Mouse (Mus musculus): ENCODE data around the gene Gm10318. TPM values are rescaled to one million over a fixed set of nuclear protein-coding genes. Genes with fewer than 3 reads are reported as not detected.

The Gm10318 gene
- polyA plus RNA-seq, 1 experiment from 2014 or later: not detected

DNA sequence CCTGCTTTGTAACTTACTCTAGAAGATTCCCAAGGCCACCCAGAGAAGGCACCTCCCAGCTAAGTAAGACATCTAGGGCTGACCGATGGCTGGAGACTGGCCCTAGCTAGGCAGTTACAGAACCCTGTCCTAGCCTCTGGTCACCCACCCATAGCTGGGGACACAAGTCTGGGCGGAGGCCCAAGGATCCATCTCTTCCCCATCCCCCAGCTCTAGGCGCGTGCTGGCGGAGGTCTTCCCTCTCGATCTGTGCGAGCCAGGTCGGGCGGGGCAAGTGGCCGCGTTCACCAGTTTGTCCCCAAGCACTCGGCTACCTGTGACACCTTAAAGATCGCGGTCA is 49.2 kb downstream of the Gm10318 start:
- H3K4me2 ChIP-seq (ENCODE audit: low read depth, low read length): peak overlapping the region; percentile 66
- peak overlapping the region; percentile 53 for H3K4me3 ChIP-seq (ENCODE audit: low read depth, low read length)
- H3K36me3 ChIP-seq (ENCODE audit: control insufficient read depth, insufficient read depth, low read length): no peaks in the 10 kb centered on the region
- H3K4me1 ChIP-seq (ENCODE audit: control insufficient read depth, insufficient read depth, low read length): 0 out of 2 replicates have a peak, but pooled peaks cover 4% of the 10 kb centered on the region
- peak; percentile 32 for ATAC-seq (ENCODE audit: low read depth)
- no peaks in the 10 kb centered on the region for H3K9me3 ChIP-seq (ENCODE audit: control insufficient read depth, low read length)
- peak overlapping the region; percentile 70 for H3K9ac ChIP-seq (replicated peaks; ENCODE audit: low read depth, low read length)
- 2% methylated on average over 14 of the region's 14 CpGs for WGBS
- no peaks in the 10 kb centered on the region for H3K27me3 ChIP-seq (ENCODE audit: control insufficient read depth, insufficient read depth, low read length)
- H3K27ac ChIP-seq (ENCODE audit: low read depth, low read length): peak overlapping the region; percentile 50; the same call in 1 of the 2 replicates

DNA sequence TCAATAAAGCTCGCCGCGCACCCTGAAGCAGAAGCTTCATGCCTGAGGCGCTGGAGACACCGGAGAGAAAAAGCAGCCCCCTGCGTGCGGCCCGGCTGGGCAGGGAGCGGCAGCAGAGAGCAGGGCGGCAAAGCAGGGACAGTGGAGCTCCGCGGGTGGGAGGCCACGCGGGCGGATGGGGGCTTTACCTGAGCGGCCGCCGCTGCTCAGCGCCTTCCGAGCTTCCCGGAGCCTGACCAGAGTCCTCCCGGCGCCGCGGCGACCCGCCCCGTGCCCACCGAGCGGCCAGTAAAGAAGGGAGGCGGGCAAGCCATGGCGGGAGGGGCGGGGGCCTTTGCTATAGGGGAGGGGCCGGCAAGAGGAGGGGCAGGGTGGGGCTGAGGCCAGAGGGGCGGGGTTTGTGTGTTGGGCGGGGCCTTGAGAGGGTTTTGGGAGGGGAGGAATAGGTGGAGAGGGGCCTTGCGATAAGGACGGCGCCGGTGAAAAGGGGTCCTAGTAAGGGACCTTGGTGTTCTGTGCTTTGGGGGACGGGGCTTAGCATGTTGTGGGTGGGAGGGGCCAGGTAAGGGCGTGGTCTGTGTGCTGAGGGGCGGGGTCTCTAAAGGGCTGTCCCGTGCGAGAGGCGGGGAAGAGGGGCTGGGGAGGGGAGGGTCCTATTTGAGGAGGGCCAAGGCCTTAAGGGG is 49.7 kb downstream of the Gm10318 start, which contains the start of gene Lrrc3:
Lrrc3 (minus strand) TSS at position 326 of the 683 bp plus-strand sequence.
- Histone ChIP-seq H3K4me2 (ENCODE audit: low read depth, low read length) (peak within 1 kb of the TSS; percentile 66), H3K9ac (replicated peaks; ENCODE audit: low read depth, low read length) (peak within 1 kb of the TSS; percentile 70), H3K9me3 (ENCODE audit: control insufficient read depth, low read length) (no peaks in the 10 kb centered on the region), H3K4me1 (ENCODE audit: control insufficient read depth, insufficient read depth, low read length) (0 out of 2 replicates have a peak, but pooled peaks cover 4% of the 10 kb centered on the region), H3K27me3 (ENCODE audit: control insufficient read depth, insufficient read depth, low read length) (no peaks in the 10 kb centered on the region), H3K4me3 (ENCODE audit: low read depth, low read length) (peak within 1 kb of the TSS; percentile 53), H3K36me3 (ENCODE audit: control insufficient read depth, insufficient read depth, low read length) (no peaks in the 10 kb centered on the region), H3K27ac (ENCODE audit: low read depth, low read length) (peak within 1 kb of the TSS; percentile 55)
- under 1% methylated on average over 34 of the region's 46 CpGs for WGBS
- ATAC-seq (ENCODE audit: low read depth): peak; percentile 76

DNA sequence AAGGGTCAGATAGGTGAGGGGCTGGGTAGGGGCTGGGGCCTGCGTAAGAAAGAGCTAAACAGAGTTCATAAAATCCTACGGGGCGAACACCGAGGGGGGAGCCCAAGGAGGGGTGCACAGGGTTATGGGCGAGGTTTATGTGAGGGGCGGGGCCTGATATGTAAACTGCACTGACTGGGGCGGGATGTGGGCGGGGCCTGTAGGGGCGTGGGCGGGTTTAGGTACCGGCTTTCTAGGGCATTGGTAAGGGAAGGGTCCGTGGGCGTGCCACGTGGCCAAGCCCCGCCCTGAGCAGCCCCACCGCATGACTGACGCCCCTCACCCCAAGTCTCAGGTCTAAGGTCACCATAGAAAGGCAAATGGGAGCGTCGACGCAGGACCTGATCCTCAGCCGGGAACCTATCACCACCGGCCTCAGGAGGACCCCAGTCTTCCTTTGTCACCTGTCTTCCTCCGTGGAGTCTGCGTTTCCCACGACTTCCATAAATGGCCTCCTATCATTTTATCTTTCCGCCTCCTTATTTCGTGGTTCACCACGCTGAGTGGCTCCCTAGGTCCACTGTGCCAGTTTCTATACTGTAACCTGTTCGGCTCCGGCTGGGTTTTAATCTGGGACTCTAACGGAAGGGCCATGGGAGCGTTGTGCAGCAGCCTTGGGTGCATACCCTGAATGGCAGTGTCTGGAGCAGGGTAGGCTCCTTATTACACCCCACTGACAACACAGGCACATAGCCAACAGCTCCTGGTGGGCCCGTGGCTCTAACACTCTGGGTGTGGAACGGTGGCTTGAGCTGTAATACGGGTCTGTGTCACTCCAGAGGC is 50.4 kb downstream of the Gm10318 start:
- peak overlapping the region; percentile 66 for H3K4me2 ChIP-seq (ENCODE audit: low read depth, low read length)
- no peaks in the 10 kb centered on the region for H3K27me3 ChIP-seq (ENCODE audit: control insufficient read depth, insufficient read depth, low read length)
- peak overlapping the region; percentile 53 for H3K4me3 ChIP-seq (ENCODE audit: low read depth, low read length)
- peak overlapping the region; percentile 55 for H3K27ac ChIP-seq (ENCODE audit: low read depth, low read length)
- 0 out of 2 replicates have a peak, but pooled peaks cover 4% of the 10 kb centered on the region for H3K4me1 ChIP-seq (ENCODE audit: control insufficient read depth, insufficient read depth, low read length)
- peak; percentile 90 for ATAC-seq (ENCODE audit: low read depth)
- no peaks in the 10 kb centered on the region for H3K36me3 ChIP-seq (ENCODE audit: control insufficient read depth, insufficient read depth, low read length)
- WGBS: 6% methylated on average over 34 of the region's 35 CpGs
- no peaks in the 10 kb centered on the region for H3K9me3 ChIP-seq (ENCODE audit: control insufficient read depth, low read length)
- H3K9ac ChIP-seq (replicated peaks; ENCODE audit: low read depth, low read length): peak overlapping the region; percentile 41; the same call in 1 of the 2 replicates

Other genes with a start within 250 kb of the Gm10318 start
- gene Sumo3, start 246.8 kb upstream of the Gm10318 start, polyA plus RNA-seq (2014; fragmentation: Nextera tagmentation; extraction: Ambion mirVana): 214 and 240 TPM in 2 replicates
- gene Gm49325, start 246.7 kb upstream of the Gm10318 start, polyA plus RNA-seq (2014; fragmentation: Nextera tagmentation; extraction: Ambion mirVana): 2.7 TPM in 1 of 2 replicates, not detected in the other
- 44.0 and 57.3 TPM in 2 replicates for gene Ube2g2, start 230.6 kb upstream of the Gm10318 start, polyA plus RNA-seq (2014; fragmentation: Nextera tagmentation; extraction: Ambion mirVana)
- gene Tspear, start 166.3 kb upstream of the Gm10318 start, polyA plus RNA-seq (2014; fragmentation: Nextera tagmentation; extraction: Ambion mirVana): 1.4 and 1.5 TPM in 2 replicates
- not detected in 2 replicates for gene Gm19402, start 162.1 kb upstream of the Gm10318 start, polyA plus RNA-seq (2014; fragmentation: Nextera tagmentation; extraction: Ambion mirVana)
- gene Gm9508, start 155.6 kb upstream of the Gm10318 start, polyA plus RNA-seq (2014; fragmentation: Nextera tagmentation; extraction: Ambion mirVana): not detected in 2 replicates
- gene Gm10272, start 146.2 kb upstream of the Gm10318 start, polyA plus RNA-seq (2014; fragmentation: Nextera tagmentation; extraction: Ambion mirVana): not detected in 2 replicates
- not detected in 2 replicates for gene Gm10024, start 141.4 kb upstream of the Gm10318 start, polyA plus RNA-seq (2014; fragmentation: Nextera tagmentation; extraction: Ambion mirVana)
- not detected in 2 replicates for gene Gm10142, start 137.1 kb upstream of the Gm10318 start, polyA plus RNA-seq (2014; fragmentation: Nextera tagmentation; extraction: Ambion mirVana)
- not detected in 2 replicates for gene Krtap12-1, start 132.3 kb upstream of the Gm10318 start, polyA plus RNA-seq (2014; fragmentation: Nextera tagmentation; extraction: Ambion mirVana)
- gene Gm10100, start 126.4 kb upstream of the Gm10318 start, polyA plus RNA-seq (2014; fragmentation: Nextera tagmentation; extraction: Ambion mirVana): not detected in 2 replicates
- gene Gm18596, start 110.2 kb upstream of the Gm10318 start, polyA plus RNA-seq (2014; fragmentation: Nextera tagmentation; extraction: Ambion mirVana): not detected in 2 replicates
- not detected in 2 replicates for gene Gm9736, start 101.5 kb upstream of the Gm10318 start, polyA plus RNA-seq (2014; fragmentation: Nextera tagmentation; extraction: Ambion mirVana)
- not detected in 2 replicates for gene Gm3233, start 93.2 kb upstream of the Gm10318 start, polyA plus RNA-seq (2014; fragmentation: Nextera tagmentation; extraction: Ambion mirVana)
- gene Gm3238, start 81.5 kb upstream of the Gm10318 start, polyA plus RNA-seq (2014; fragmentation: Nextera tagmentation; extraction: Ambion mirVana): not detected in 2 replicates
- gene Gm7138, start 75.9 kb upstream of the Gm10318 start, polyA plus RNA-seq (2014; fragmentation: Nextera tagmentation; extraction: Ambion mirVana): not detected in 2 replicates
- not detected in 2 replicates for gene Gm3250, start 70.3 kb upstream of the Gm10318 start, polyA plus RNA-seq (2014; fragmentation: Nextera tagmentation; extraction: Ambion mirVana)
- gene Gm7137, start 64.7 kb upstream of the Gm10318 start, polyA plus RNA-seq (2014; fragmentation: Nextera tagmentation; extraction: Ambion mirVana): not detected in 2 replicates
- not detected in 2 replicates for gene Gm9639, start 57.8 kb upstream of the Gm10318 start, polyA plus RNA-seq (2014; fragmentation: Nextera tagmentation; extraction: Ambion mirVana)
- not detected in 2 replicates for gene Gm19668, start 53.7 kb upstream of the Gm10318 start, polyA plus RNA-seq (2014; fragmentation: Nextera tagmentation; extraction: Ambion mirVana)
- not detected in 2 replicates for gene Gm9507, start 41.0 kb upstream of the Gm10318 start, polyA plus RNA-seq (2014; fragmentation: Nextera tagmentation; extraction: Ambion mirVana)
- gene Gm2696, start 38.2 kb upstream of the Gm10318 start, polyA plus RNA-seq (2014; fragmentation: Nextera tagmentation; extraction: Ambion mirVana): not detected in 2 replicates
- gene Krtap10-4, start 25.8 kb upstream of the Gm10318 start, polyA plus RNA-seq (2014; fragmentation: Nextera tagmentation; extraction: Ambion mirVana): not detected in 2 replicates
- gene Krtap10-10, start 16.9 kb upstream of the Gm10318 start, polyA plus RNA-seq (2014; fragmentation: Nextera tagmentation; extraction: Ambion mirVana): not detected in 2 replicates
- not detected in 2 replicates for gene Gm36176, start 6.1 kb upstream of the Gm10318 start, polyA plus RNA-seq (2014; fragmentation: Nextera tagmentation; extraction: Ambion mirVana)
- not detected in 2 replicates for gene Gm3285, start 9.1 kb downstream of the Gm10318 start, polyA plus RNA-seq (2014; fragmentation: Nextera tagmentation; extraction: Ambion mirVana)
- gene Lrrc3, start 49.7 kb downstream of the Gm10318 start, polyA plus RNA-seq (2014; fragmentation: Nextera tagmentation; extraction: Ambion mirVana): 17.4 and 20.6 TPM in 2 replicates
- gene Trpm2, start 117.7 kb downstream of the Gm10318 start, polyA plus RNA-seq (2014; fragmentation: Nextera tagmentation; extraction: Ambion mirVana): 6.0 and 9.2 TPM in 2 replicates
- gene 1810043G02Rik, start 125.7 kb downstream of the Gm10318 start, polyA plus RNA-seq (2014; fragmentation: Nextera tagmentation; extraction: Ambion mirVana): 41.3 and 52.6 TPM in 2 replicates
- 83.2 and 93.9 TPM in 2 replicates for gene Pfkl, start 157.2 kb downstream of the Gm10318 start, polyA plus RNA-seq (2014; fragmentation: Nextera tagmentation; extraction: Ambion mirVana)
- not detected in 2 replicates for gene Dnmt3l, start 189.1 kb downstream of the Gm10318 start, polyA plus RNA-seq (2014; fragmentation: Nextera tagmentation; extraction: Ambion mirVana)
- 0.21 TPM in 2 replicates for gene Aire, start 190.8 kb downstream of the Gm10318 start, polyA plus RNA-seq (2014; fragmentation: Nextera tagmentation; extraction: Ambion mirVana)
- 0.56 and 1.1 TPM in 2 replicates for gene Icosl, start 216.4 kb downstream of the Gm10318 start, polyA plus RNA-seq (2014; fragmentation: Nextera tagmentation; extraction: Ambion mirVana)